Mouse (Mus musculus) liver, embryonic 11.5 days (tissue): Measurements from ENCODE around the gene H2afx. TPM values are rescaled to one million over a fixed set of nuclear protein-coding genes. Genes with fewer than 3 reads are reported as not detected.

ENCODE experiments used
- ATAC-seq: fragments of 200-750 bp; cut with Nextera tagmentation; replicated peaks from 2 replicates; pipeline ENCODE4 v1.8.0; 2017; ENCODE audit warnings: moderate number of reproducible peaks, mild to moderate bottlenecking, moderate TSS enrichment, moderate library complexity; ENCODE audit not compliant: low FRiP score
- DNase-seq: peaks from one replicate; pipeline ENCODE4 v3.0.0-alpha.2; 2017; ENCODE audit warnings: low spot score
- H3K27ac ChIP-seq: fragments of 300-500 bp; sonication (generic); 2 replicates; pipeline ENCODE4 v1.5.1; 2014; ENCODE audit warnings: mild to moderate bottlenecking, low read depth, low read length, control low read depth
- H3K27me3 ChIP-seq: fragments of 300-500 bp; sonication (generic); replicated peaks from 2 replicates; pipeline ENCODE4 v1.6.1; 2014; ENCODE audit warnings: low read length, mixed read lengths; ENCODE audit not compliant: control insufficient read depth, insufficient read depth
- H3K36me3 ChIP-seq: fragments of 300-500 bp; sonication (generic); 2 replicates; pipeline ENCODE4 v1.6.1; 2014; ENCODE audit warnings: mild to moderate bottlenecking, low read length, moderate library complexity, mixed read lengths; ENCODE audit not compliant: control insufficient read depth, insufficient read depth
- H3K4me1 ChIP-seq: fragments of 300-500 bp; sonication (generic); replicated peaks from 2 replicates; pipeline ENCODE4 v1.6.1; 2014; ENCODE audit warnings: low read length, mixed read lengths; ENCODE audit not compliant: control insufficient read depth, insufficient read depth
- H3K4me2 ChIP-seq: fragments of 300-500 bp; sonication (generic); 2 replicates; pipeline ENCODE4 v1.6.1; 2014; ENCODE audit warnings: mild to moderate bottlenecking, control low read depth, moderate library complexity
- H3K4me3 ChIP-seq: fragments of 300-500 bp; sonication (generic); 2 replicates; pipeline ENCODE4 v1.5.1; 2014; ENCODE audit warnings: low read depth, low read length, control low read depth
- H3K9ac ChIP-seq: fragments of 300-500 bp; sonication (generic); 2 replicates; pipeline ENCODE4 v1.6.1; 2014; ENCODE audit warnings: low read depth, low read length, control low read depth
- H3K9me3 ChIP-seq: fragments of 300-500 bp; sonication (generic); 2 replicates; pipeline ENCODE4 v1.6.1; 2016; ENCODE audit warnings: low read length, inconsistent platforms, mixed read lengths; ENCODE audit not compliant: control insufficient read depth
- WGBS: fragments of 180-500 bp; shearing (Covaris S2); extraction: QIAGEN DNeasy Blood & Tissue Kit; methylation state at CpG from one replicate; pipeline ENCODE4 v1.1.7; 2014; 5-methylcytosine and 5-hydroxymethylcytosine counted together
- polyA plus RNA-seq: library from polyadenylated mRNA; unstranded; fragments of >200 nt; fragmentation: Nextera tagmentation; extraction: Ambion mirVana; gene quantifications from 2 replicates; pipeline ENCODE4 v1.2.1, GENCODE M21; 2014

H2afx gene
- polyA plus RNA-seq, 1 experiment from 2014 or later, result 250 TPM

DNA sequence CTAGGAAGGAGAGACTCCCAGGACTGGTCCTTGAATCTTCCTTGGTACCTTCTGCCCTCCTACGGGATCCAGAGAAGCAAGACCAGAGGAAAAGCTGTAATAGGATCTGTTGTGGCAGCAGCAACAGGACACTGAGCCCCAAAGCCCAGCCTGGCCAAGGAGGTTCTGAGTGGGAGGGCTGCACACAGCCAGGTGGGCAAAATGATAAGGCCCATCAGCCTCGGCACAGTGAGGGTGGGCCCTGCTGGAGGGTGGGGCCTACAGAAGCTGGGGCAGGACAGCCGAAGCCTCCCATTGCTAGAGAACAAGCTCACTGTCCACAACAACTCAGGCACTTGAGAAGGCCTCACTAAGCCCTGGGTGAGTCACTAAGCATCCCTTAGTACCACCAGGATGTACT, 7.7 kb downstream of the H2afx start:
- peak overlapping the region; percentile 91 for H3K4me2 ChIP-seq

DNA sequence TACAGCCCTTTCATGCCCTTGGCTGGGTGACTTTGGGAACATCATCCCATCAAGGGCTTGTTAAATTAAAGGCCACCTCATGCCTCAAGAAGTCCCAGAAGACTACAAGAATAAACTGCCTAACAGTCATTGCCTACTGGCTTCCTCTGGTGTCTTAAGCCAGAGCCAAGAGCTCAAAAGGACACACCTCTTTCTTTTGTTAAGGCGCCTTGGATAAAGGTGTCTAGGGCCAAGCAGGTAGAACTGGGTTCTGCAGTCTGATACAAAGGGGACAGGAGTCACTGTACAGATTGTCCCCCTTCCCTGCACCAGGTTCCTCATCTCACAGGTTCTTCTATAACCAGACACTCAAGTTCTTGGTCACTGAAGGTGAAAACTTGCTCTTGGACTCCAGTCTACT, 8.1 kb downstream of the H2afx start:
- Histone ChIP-seq H3K9me3 (no peaks in the 10 kb centered on the region), H3K4me3 (peak overlapping the region; percentile 96), H3K4me2 (peak overlapping the region; percentile 91), H3K9ac (peak overlapping the region; percentile 89), H3K4me1 (peaks cover 17% of the 10 kb centered on the region), H3K36me3 (peaks cover 31% of the 10 kb centered on the region), H3K27me3 (no peaks in the 10 kb centered on the region), H3K27ac (peak overlapping the region; percentile 100)
- WGBS, result 86% methylated on average over 1 of the region's 1 CpGs
- no peak for DNase-seq
- ATAC-seq, result no peak

More for the DNA sequence above, 7.7 kb downstream of the H2afx start:
- Histone ChIP-seq H3K9me3 (no peaks in the 10 kb centered on the region), H3K36me3 (peaks cover 32% of the 10 kb centered on the region), H3K4me1 (peaks cover 21% of the 10 kb centered on the region), H3K27me3 (no peaks in the 10 kb centered on the region), H3K9ac (peak overlapping the region; percentile 89), H3K27ac (peak overlapping the region; percentile 100), H3K4me3 (peak overlapping the region; percentile 96)
- ATAC-seq, result peak; percentile 83
- peak; percentile 70 for DNase-seq
- 36% methylated on average over 3 of the region's 3 CpGs for WGBS

DNA sequence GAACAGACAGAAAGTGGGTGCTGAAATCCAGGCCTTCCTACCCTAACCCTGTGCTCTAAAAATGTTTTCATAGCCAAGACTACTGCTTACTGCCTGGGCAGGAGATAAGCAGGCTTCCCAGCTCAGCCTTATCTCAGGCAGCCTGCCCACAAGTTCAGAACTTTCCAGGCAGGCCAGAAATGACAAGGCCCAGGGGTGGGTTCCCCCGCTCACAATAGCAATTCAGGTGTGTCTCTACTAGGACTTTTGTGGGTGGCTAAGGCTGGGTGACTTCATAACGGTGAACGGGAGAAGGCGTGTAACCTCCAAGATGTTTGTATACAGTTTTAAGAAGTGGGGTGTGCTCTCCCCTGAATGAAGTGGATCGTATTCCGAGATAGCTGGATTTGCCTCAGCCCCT, 8.8 kb downstream of the H2afx start:
- Histone ChIP-seq H3K36me3 (peaks cover 35% of the 10 kb centered on the region), H3K9ac (peak overlapping the region; percentile 89), H3K27me3 (no peaks in the 10 kb centered on the region), H3K4me3 (peak overlapping the region; percentile 96), H3K9me3 (no peaks in the 10 kb centered on the region), H3K27ac (peak overlapping the region; percentile 100), H3K4me1 (peaks cover 15% of the 10 kb centered on the region), H3K4me2 (peak overlapping the region; percentile 91)
- WGBS, result 3% methylated on average over 6 of the region's 6 CpGs
- DNase-seq, result peak; percentile 77
- ATAC-seq, result peak; percentile 82

DNA sequence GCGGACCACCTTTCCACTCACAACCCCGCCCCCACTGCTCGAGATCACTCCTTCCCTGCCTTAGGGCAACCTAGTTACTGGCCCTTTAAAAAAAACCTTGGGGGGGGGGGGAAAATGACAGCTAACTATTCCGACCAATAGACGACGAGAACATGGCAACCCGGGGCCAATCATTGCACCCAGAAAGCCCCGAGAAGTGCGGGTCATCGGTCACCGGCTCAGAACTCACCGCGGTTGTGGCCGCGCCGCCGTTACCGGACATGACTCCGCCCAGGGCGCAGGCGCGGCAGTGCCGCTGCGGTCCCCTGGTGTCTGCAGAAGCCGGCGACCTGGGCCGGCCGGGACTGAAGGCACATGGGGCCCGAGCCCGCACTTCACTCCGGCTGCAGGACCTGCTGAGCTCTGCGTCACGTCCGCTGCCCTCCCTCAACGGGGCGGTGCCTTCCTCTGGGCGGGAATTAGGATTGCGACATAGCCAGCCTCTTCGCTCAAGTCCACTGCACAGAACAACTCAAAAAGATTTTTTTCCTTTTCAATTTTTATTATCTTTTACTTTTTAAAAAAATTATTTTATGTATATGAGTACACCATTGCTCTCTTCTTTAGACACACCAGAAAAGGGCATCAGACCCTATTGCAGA, 9.4 kb downstream of the H2afx start, which contains the start of gene Hmbs:
TSS of gene Hmbs (minus strand) at position 448 of the 641 bp plus-strand sequence.
- Histone ChIP-seq H3K36me3 (peaks cover 37% of the 10 kb centered on the region), H3K4me1 (peaks cover 15% of the 10 kb centered on the region), H3K9ac (peak within 1 kb of the TSS; percentile 89), H3K9me3 (no peaks in the 10 kb centered on the region), H3K27ac (peak within 1 kb of the TSS; percentile 100), H3K4me3 (peak within 1 kb of the TSS; percentile 96), H3K4me2 (peak within 1 kb of the TSS; percentile 91), H3K27me3 (no peaks in the 10 kb centered on the region)
- DNase-seq, result peak; percentile 97
- under 1% methylated on average over 39 of the region's 39 CpGs for WGBS
- peak; percentile 84 for ATAC-seq

DNA sequence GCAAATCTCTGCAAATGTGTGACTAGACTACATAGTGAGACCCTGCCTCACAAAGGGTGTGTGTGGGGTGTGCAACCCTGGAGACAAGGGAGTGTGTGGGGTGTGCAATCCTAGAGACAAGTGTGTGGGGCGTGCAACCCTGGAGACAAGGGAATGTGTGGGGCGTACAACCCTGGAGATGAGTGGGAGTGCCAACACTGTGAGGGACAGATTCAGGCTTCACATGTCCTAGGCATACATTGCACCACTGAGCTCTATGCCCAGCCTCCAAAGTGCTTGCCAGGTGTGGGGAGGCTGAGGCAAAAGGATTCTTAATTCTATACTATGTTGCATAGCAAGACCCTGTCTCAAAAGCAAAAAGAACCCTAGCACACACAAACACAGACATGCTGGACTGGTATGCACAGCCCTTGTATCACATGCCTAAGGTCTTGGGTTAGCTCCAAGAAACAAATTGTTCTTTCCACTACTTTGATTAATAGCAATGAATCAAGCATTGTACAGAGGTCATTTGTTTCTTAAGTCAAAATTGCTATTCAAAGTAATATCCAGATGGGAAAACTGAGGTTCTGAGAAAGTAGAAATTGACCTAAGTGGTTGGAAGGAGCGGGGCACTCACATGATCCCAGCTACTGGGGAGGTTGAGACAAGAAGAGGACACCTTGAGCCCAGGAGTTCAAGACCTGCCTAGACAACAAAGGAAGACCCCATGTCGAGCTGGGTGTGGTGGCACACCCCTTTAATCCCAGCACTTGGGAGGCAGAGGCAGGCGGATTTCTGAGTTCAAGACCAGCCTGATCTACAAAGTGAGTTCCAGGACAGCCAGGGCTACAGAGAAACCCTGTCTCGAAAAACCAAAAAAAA, 11.3 kb downstream of the H2afx start:
- Histone ChIP-seq H3K9ac (no peak overlapping the region), H3K36me3 (peaks cover 33% of the 10 kb centered on the region), H3K27ac (peak overlapping the region; percentile 34; the same call in 1 of the 2 replicates), H3K4me2 (no peak overlapping the region), H3K4me3 (no peak overlapping the region), H3K27me3 (no peaks in the 10 kb centered on the region), H3K9me3 (no peaks in the 10 kb centered on the region), H3K4me1 (peaks cover 12% of the 10 kb centered on the region)
- ATAC-seq (no peak), DNase-seq (no peak)
- 85% methylated on average over 6 of the region's 6 CpGs for WGBS

DNA sequence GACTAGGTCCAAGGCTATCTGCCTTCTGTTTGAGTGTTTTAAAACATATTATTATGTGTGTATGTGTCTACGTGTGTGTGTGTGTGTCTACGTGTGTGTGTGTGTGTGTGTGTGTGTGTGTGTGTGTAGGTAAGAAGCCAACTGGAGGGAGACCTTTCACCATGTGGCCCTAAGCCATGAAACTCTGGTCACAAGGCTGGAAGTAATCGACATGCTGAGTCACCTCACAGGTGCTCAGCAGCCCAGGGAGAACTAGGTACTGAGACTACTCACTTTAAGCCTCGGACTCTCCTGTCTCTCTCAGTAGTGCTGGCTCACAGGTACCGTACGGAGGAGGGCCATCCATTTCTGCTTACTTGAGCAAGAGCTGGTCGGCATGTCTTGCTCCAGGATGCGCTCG, 12.7 kb downstream of the H2afx start:
- peaks cover 12% of the 10 kb centered on the region for H3K4me1 ChIP-seq
- WGBS, result 91% methylated on average over 9 of the region's 9 CpGs
- no peak overlapping the region for H3K9ac ChIP-seq
- no peak overlapping the region for H3K4me2 ChIP-seq
- H3K36me3 ChIP-seq, result peaks cover 38% of the 10 kb centered on the region
- H3K27me3 ChIP-seq, result no peaks in the 10 kb centered on the region
- H3K9me3 ChIP-seq, result no peaks in the 10 kb centered on the region
- no peak overlapping the region for H3K4me3 ChIP-seq
- no peak for DNase-seq
- H3K27ac ChIP-seq, result no peak overlapping the region
- no peak for ATAC-seq

DNA sequence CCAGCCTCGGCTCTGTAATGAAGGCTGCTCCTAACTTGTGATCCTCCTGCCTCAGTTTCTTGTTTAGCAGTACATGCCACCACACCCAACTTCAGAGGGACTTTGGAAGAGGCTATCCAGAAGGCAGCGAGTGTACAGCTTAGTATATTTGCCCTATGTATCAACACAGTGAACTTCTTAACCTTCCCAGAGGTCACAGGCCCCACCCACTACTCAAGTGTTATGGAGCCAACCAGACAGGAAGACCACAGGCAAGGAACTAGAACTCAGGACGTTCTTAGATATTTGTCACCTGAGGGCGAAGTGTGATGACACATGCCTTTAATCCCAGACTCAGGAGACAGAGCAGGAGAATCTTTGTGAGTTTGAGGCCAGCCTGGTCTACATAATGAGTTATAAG, 13.1 kb downstream of the H2afx start:
- DNase-seq (no peak), ATAC-seq (no peak)
- Histone ChIP-seq H3K9me3 (no peaks in the 10 kb centered on the region), H3K4me2 (no peak overlapping the region), H3K9ac (no peak overlapping the region), H3K4me1 (peaks cover 10% of the 10 kb centered on the region), H3K27ac (no peak overlapping the region), H3K4me3 (no peak overlapping the region), H3K27me3 (no peaks in the 10 kb centered on the region), H3K36me3 (peaks cover 40% of the 10 kb centered on the region)
- WGBS, result 87% methylated on average over 4 of the region's 4 CpGs

DNA sequence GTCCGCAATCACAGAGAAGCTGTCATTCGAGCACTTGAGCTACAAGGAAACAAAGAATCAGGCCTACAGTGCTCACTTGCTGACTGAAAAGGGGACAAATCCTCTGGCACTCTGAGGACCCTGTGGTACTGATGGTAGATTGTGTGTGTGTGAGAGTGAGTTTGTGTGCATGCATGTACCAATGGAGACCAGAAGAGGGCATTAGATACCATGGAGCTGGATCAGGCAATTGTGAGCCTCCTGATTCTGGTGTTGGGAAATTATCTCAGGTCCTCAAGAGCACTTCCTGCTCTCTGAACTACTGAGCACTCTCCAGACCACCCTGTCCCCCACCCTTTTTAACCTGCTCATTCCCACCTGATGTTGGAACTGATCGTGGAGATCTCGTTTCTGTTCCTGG, 14.1 kb downstream of the H2afx start:
- peaks cover 45% of the 10 kb centered on the region for H3K36me3 ChIP-seq
- H3K4me3 ChIP-seq, result no peak overlapping the region
- 94% methylated on average over 4 of the region's 4 CpGs for WGBS

More for the DNA sequence above, 14.1 kb downstream of the H2afx start:
- no peak overlapping the region for H3K4me2 ChIP-seq
- no peaks in the 10 kb centered on the region for H3K9me3 ChIP-seq
- no peak for DNase-seq
- H3K4me1 ChIP-seq, result 0 out of 2 replicates have a peak, but pooled peaks cover 3% of the 10 kb centered on the region
- ATAC-seq, result no peak
- no peak overlapping the region for H3K9ac ChIP-seq
- no peak overlapping the region for H3K27ac ChIP-seq
- H3K27me3 ChIP-seq, result no peaks in the 10 kb centered on the region
